Mouse (Mus musculus) spleen, adult 2 months (tissue): ENCODE data around the gene Inpp5e.

Experiments
- CTCF ChIP-seq: fragments of 200-500 bp; IDR thresholded peaks from 2 replicates; pipeline ENCODE4 v1.5.1; 2011; ENCODE audit warnings: mild to moderate bottlenecking, inconsistent platforms; ENCODE audit not compliant: insufficient read depth, insufficient read length, insufficient replicate concordance; ENCODE audit errors: extremely low read depth
- POLR2A ChIP-seq: fragments of 200-500 bp; IDR thresholded peaks from 2 replicates; pipeline ENCODE4 v1.6.1; 2011; ENCODE audit warnings: low read depth, low read length, inconsistent platforms

GRCm38 (mm10) chr2:26437221-26437620 is 28.2 kb upstream of the Inpp5e start:
- TF ChIP-seq CTCF (no peak), POLR2A (no peak)
